Mouse (Mus musculus): ENCODE data around the gene Sik3. TPM values are rescaled to one million over a fixed set of nuclear protein-coding genes. Genes with fewer than 3 reads are reported as not detected.
A peak's percentile ranks its signal among the peaks of the same experiment; 100 is the strongest.
"Not testable (repeated sequence)": the region's sequence is repeated elsewhere in the genome, so short reads cannot be mapped to it uniquely, and the experiment has no call there.

The Sik3 gene
- total RNA-seq, 4 experiments from 2014 or later, result 36.6 to 42.4 (median 39.7) TPM

- no peak for DNase-seq (ENCODE audit: low spot score in 2 of 2)
These were observed 90.5 kb downstream of the Sik3 start for GRCm38 (mm10) chr9:46103154-46103553.

GRCm38 (mm10) chr9:46106105-46106504, 93.5 kb downstream of the Sik3 start:
- no peak for DNase-seq (ENCODE audit: low spot score in 2 of 2)

- no peak for DNase-seq (ENCODE audit: low spot score in 2 of 2)
These were observed 98.0 kb downstream of the Sik3 start for GRCm38 (mm10) chr9:46110648-46111047.

- DNase-seq (ENCODE audit: low spot score in 2 of 2), result no peak
These were observed 98.7 kb downstream of the Sik3 start for GRCm38 (mm10) chr9:46111334-46111733.

DNA sequence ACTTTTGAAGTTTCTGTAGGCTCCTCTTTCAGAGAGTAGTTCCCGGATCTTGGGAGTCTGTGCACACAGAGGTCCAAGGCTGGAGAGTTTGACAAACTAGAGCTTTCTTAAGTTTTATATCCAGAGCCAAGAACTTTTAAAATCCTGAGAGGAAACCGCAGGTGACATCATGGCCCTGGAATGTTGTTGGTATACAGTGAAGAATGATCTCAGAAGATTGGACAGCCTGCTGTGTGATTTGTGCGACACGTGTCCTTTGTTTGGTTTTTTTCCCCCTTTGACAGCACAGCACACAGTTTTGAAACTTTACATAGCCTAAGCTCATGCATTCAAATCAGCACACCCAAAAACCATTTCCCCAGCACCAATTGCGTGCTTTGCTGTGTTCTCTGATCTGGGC, 99.6 kb downstream of the Sik3 start:
- peak; percentile 28 to 33 for DNase-seq (ENCODE audit: low spot score in 2 of 2)

DNA sequence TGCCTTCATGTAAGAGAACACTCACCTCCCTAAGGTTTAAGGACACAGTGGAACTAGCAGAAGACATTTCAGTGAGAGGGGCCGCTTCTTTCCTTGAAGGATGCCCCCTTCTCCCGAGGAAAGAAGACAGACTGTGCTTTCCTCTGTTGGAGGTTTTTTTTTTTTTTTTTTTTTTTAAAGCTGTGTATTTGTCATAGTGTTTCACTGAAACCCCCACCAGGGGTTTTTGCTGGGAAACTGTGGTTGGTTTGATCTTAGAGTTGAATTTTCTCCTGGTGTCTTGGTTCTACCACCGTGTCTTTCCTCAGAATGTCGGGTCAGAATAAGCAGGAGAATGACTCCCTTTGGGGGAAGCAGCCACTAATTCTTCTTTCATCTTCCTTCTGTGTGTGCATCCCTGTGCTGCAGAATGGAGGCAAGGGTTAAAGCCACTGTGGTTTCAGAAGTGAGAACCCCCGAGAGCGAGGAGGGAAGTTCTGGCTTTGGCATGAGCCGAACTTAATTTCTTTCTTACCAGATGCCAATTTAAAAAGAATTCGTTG, 106.3 kb downstream of the Sik3 start:
- no peak for DNase-seq (ENCODE audit: low spot score in 2 of 2)

DNA sequence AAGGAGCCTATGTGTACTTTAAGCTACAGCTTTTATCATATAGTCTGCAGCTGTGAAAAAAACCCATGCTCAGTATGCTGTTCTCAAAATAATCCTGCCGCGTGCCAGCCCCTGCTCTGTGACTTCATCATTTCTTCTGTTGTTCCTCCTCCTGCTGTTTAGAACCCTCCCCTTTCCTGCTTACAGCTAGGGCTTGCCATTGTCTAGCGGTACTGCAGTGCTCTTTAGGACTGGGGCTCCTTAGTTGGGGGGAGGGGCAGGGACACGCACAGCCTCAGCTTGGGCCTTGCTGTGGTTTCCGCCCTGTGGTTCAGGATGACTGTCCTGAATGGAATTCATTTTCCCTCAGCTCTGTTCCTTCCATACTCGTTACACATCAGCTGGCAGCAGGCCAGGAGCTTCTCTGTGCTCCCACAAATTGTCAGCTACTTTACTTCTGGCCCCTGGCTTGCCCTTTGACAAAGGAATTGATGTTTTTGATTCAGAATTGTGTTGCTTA, 107.4 kb downstream of the Sik3 start:
- peak; percentile 68 to 75 for DNase-seq (ENCODE audit: low spot score in 2 of 2)

- DNase-seq (ENCODE audit: low spot score in 2 of 2), result no peak
These were observed 108.0 kb downstream of the Sik3 start for GRCm38 (mm10) chr9:46120468-46121253.

DNA sequence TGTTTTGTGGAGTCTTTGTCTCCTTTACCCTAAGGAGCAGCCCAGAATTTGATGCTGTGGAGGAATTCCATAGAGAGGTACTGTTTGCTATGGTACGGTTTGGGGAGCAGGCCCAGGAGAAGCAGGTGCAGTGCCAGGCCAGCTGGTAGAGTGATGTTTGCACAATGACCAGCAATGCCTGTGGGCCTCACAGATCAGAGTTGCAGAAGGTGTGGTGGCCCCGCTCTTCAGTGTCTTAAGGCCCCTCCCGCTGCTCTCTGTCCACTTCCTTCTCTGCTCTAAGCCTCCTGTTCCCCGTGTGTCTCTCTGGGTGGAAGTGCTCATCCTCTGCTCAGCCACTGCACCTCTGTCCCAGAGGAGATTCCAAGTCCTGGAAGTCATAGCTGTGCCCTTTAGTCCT, 108.9 kb downstream of the Sik3 start:
- no peak for DNase-seq (ENCODE audit: low spot score in 2 of 2)

DNA sequence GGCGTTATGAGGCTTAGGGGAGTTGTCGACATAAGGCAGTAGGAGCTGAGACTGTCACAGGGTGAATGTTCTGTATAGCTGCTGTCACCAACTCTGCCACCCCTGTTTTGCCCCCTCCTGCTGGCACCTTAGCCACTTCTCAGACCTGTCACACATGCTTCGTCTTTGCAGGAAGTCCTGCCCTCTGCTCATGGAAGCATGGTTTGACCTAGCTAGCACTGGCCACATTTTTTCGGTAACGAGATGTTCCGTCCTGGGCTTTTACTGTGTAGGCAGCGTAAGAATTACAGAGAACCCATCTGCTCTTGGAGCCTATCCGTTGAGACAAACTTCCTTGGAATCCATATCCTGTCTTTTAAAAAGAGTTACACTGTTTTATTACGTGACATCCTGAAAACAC, 110.1 kb downstream of the Sik3 start:
- DNase-seq (ENCODE audit: low spot score in 2 of 2), result no peak

- DNase-seq (ENCODE audit: low spot score in 2 of 2), result no peak
These were observed 113.7 kb downstream of the Sik3 start for GRCm38 (mm10) chr9:46126295-46126694.

DNA sequence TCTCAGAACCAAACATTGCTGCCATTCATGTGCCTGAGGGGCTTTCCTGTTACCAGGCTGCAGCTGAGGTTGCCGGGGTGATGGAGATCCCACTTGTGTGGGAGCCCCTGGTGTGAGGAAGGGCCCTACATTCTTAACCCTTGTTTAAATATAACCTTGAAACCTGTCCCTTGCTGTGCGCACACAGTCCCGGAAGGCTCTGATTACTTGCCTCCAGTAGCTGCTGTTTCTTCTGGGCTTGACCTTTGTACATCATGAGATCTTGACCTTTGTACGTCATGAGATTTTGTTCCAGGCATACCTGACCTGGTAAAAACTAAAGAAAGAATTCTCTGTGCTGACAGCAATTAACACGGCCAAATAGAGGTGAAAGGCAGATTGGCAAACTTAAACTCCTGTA, 114.7 kb downstream of the Sik3 start:
- DNase-seq (ENCODE audit: low spot score in 2 of 2), result no peak

DNA sequence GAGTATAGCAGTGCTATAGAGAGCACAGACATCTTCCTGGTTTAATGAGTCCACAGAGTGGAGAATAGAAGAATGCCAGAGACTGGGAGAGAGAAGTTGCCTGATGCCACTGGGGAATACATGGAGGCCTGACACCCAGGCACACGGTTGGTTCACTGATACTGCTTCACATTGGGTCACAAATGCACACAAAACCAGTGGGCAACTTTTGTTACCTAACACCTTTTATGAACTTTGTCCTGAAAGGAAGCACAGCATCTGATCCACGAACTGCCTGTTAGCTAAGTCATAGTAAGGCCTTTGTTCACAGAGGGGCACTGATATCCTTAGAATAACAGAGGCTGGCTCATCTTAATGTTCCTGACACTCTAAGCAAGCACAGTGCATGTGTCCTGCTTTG, 116.6 kb downstream of the Sik3 start:
- DNase-seq (ENCODE audit: low spot score in 2 of 2), result no peak

- DNase-seq (ENCODE audit: low spot score in 2 of 2), result not testable (repeated sequence)
These were observed 120.2 kb downstream of the Sik3 start for GRCm38 (mm10) chr9:46132821-46133220.

GRCm38 (mm10) chr9:46138831-46139230, 126.2 kb downstream of the Sik3 start:
- no peak for DNase-seq (ENCODE audit: low spot score in 2 of 2)

DNA sequence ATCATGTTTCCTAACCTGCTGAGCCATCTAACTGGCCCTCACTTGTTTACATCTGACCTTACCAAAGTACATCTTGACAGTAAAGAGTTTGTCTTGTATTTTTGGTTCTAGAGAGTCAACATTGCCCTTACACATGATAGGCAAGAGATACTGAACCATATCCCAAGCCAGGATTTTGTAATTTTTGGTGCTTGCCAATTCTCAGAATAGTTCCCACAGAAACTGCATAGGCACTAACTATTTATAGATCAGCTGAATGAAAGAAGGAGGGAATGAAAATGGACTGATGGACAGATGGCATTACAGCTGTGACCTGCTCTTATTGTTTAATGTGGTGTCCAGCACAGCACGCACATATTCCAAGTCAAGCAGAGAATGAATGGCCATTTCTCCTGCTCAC, 128.2 kb downstream of the Sik3 start:
- DNase-seq (ENCODE audit: low spot score in 2 of 2), result no peak

- DNase-seq (ENCODE audit: low spot score in 2 of 2), result no peak
These were observed 129.4 kb downstream of the Sik3 start for GRCm38 (mm10) chr9:46142031-46142430.

DNA sequence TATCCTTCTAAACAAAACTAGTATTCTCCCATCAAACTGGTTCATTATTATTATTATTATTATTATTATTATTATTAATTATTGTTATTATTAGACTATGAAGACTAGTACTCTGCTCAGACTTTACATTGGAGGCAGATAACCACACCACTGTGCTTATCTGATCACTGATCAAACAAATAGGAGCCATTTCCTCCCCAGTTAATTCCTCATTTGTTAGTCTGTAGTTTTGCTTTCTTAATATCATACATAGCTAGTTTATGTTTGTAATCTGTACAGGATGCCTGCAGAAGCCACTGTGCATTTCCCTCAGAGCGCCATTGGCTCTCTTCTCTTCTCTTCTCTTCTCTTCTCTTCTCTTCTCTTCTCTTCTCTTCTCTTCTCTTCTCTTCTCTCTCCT, 129.9 kb downstream of the Sik3 start:
- no peak for DNase-seq (ENCODE audit: low spot score in 2 of 2)

GRCm38 (mm10) chr9:46144976-46145375, 132.4 kb downstream of the Sik3 start:
- no peak for DNase-seq (ENCODE audit: low spot score in 2 of 2)

- no peak for DNase-seq (ENCODE audit: low spot score in 2 of 2)
These were observed 133.8 kb downstream of the Sik3 start for GRCm38 (mm10) chr9:46146437-46146836.

- no peak for DNase-seq (ENCODE audit: low spot score in 2 of 2)
These were observed 136.1 kb downstream of the Sik3 start for GRCm38 (mm10) chr9:46148723-46149122.

DNA sequence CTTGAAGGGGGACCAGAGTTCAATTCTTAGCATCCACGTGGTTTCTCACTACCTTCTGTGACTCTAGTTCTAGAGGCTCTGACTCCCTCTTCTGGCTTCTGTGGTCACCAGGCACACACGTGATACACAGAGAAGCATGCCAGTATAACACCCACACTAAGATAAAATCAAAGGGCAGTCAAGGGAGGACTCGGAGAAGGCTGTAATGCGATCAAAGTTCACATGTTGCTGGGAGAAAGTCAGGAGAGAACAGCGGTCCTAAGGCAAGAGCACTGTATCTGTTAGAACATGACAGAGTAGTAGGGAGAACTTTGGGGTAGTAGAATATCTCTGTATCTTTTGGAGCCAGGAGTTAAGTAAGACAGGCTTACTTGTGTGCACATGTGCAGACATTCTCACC, 136.8 kb downstream of the Sik3 start:
- no peak for DNase-seq (ENCODE audit: low spot score in 2 of 2)

DNA sequence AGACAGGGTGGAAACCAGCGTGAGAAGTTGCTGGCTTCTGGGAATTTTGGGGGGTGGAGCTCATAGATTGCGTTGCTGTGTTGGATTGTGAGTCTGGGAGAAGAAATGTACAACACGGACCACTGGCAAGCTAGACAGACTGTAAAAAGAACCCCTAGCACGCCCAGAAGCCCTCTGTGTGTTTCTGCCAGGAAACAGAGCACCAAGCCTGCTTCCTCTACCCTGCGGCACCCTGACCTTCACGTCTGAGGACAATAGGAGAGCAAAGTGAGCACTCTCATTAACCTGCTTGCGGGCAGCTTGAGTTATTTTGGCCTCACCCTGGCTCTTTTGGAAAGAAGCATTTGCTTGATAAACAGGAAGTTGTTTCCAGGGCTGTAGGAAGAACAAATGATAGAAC, 137.5 kb downstream of the Sik3 start:
- DNase-seq (ENCODE audit: low spot score in 2 of 2), result no peak
